Mouse (Mus musculus): ENCODE data around the gene Tex38. TPM values are rescaled to one million over a fixed set of nuclear protein-coding genes. Genes with fewer than 3 reads are reported as not detected.

Tex38 gene
- polyA plus RNA-seq, 1 experiment from 2014 or later: 0.44 TPM

- peak overlapping the region; percentile 63 for H3K27ac ChIP-seq (ENCODE audit: low read depth, low read length)
- H3K36me3 ChIP-seq (ENCODE audit: control insufficient read depth, insufficient read depth): peaks cover 34% of the 10 kb centered on the region
- peak overlapping the region; percentile 32; the same call in 1 of the 2 replicates for H3K4me2 ChIP-seq (replicated peaks; ENCODE audit: low read depth)
- no peak overlapping the region for H3K9ac ChIP-seq (ENCODE audit: low read depth, low read length)
- TF ChIP-seq CTCF (IDR thresholded peaks at IDR 0.05; ENCODE audit: low read depth): no peak; the same call in 1 of the 2 replicates
- H3K9me3 ChIP-seq (ENCODE audit: control insufficient read depth): no peaks in the 10 kb centered on the region
- no peak overlapping the region for H3K4me3 ChIP-seq (ENCODE audit: low read depth, low read length)
- no peaks in the 10 kb centered on the region for H3K27me3 ChIP-seq (replicated peaks; ENCODE audit: control insufficient read depth, insufficient read depth, low read length)
- 32% methylated on average over 11 of the region's 11 CpGs for WGBS
- ATAC-seq: peak; percentile 81
- no peaks in the 10 kb centered on the region for H3K4me1 ChIP-seq (replicated peaks; ENCODE audit: control insufficient read depth, insufficient read depth, low read length)
Measured at GRCm38 (mm10) chr4:115767647-115768467, 13.0 kb downstream of the Tex38 start.

- peaks cover 46% of the 10 kb centered on the region for H3K36me3 ChIP-seq (ENCODE audit: control insufficient read depth, insufficient read depth)
Measured at GRCm38 (mm10) chr4:115764581-115764980, 16.2 kb downstream of the Tex38 start.

GRCm38 (mm10) chr4:115761206-115761605 is 19.6 kb downstream of the Tex38 start:
- H3K27ac ChIP-seq (ENCODE audit: low read depth, low read length): no peak overlapping the region
- H3K4me1 ChIP-seq (replicated peaks; ENCODE audit: control insufficient read depth, insufficient read depth, low read length): no peaks in the 10 kb centered on the region
- ATAC-seq: no peak
- peaks cover 47% of the 10 kb centered on the region for H3K36me3 ChIP-seq (ENCODE audit: control insufficient read depth, insufficient read depth)
- no peak overlapping the region for H3K4me3 ChIP-seq (ENCODE audit: low read depth, low read length)
- H3K4me2 ChIP-seq (replicated peaks; ENCODE audit: low read depth): no peak overlapping the region
- 71% methylated on average over 3 of the region's 3 CpGs for WGBS
- no peak for TF ChIP-seq CTCF (IDR thresholded peaks at IDR 0.05; ENCODE audit: low read depth)
- no peak overlapping the region for H3K9ac ChIP-seq (ENCODE audit: low read depth, low read length)
- H3K9me3 ChIP-seq (ENCODE audit: control insufficient read depth): no peaks in the 10 kb centered on the region
- no peaks in the 10 kb centered on the region for H3K27me3 ChIP-seq (replicated peaks; ENCODE audit: control insufficient read depth, insufficient read depth, low read length)

More at GRCm38 (mm10) chr4:115764581-115764980, 16.2 kb downstream of the Tex38 start:
- H3K4me1 ChIP-seq (replicated peaks; ENCODE audit: control insufficient read depth, insufficient read depth, low read length): no peaks in the 10 kb centered on the region
- H3K4me2 ChIP-seq (replicated peaks; ENCODE audit: low read depth): no peak overlapping the region
- no peak overlapping the region for H3K4me3 ChIP-seq (ENCODE audit: low read depth, low read length)
- H3K27me3 ChIP-seq (replicated peaks; ENCODE audit: control insufficient read depth, insufficient read depth, low read length): no peaks in the 10 kb centered on the region
- TF ChIP-seq CTCF (IDR thresholded peaks at IDR 0.05; ENCODE audit: low read depth): no peak
- H3K27ac ChIP-seq (ENCODE audit: low read depth, low read length): no peak overlapping the region
- H3K9me3 ChIP-seq (ENCODE audit: control insufficient read depth): no peaks in the 10 kb centered on the region
- ATAC-seq: no peak
- H3K9ac ChIP-seq (ENCODE audit: low read depth, low read length): no peak overlapping the region
- 93% methylated on average over 11 of the region's 11 CpGs for WGBS

GRCm38 (mm10) chr4:115754851-115755250 is 26.0 kb downstream of the Tex38 start:
- peaks cover 22% of the 10 kb centered on the region for H3K36me3 ChIP-seq (ENCODE audit: control insufficient read depth, insufficient read depth)
- no peak for ATAC-seq
- WGBS: 90% methylated on average over 1 of the region's 1 CpGs
- H3K9me3 ChIP-seq (ENCODE audit: control insufficient read depth): no peaks in the 10 kb centered on the region
- H3K4me1 ChIP-seq (replicated peaks; ENCODE audit: control insufficient read depth, insufficient read depth, low read length): no peaks in the 10 kb centered on the region
- H3K27ac ChIP-seq (ENCODE audit: low read depth, low read length): no peak overlapping the region
- no peak overlapping the region for H3K9ac ChIP-seq (ENCODE audit: low read depth, low read length)
- TF ChIP-seq CTCF (IDR thresholded peaks at IDR 0.05; ENCODE audit: low read depth): peak; percentile 47
- H3K27me3 ChIP-seq (replicated peaks; ENCODE audit: control insufficient read depth, insufficient read depth, low read length): no peaks in the 10 kb centered on the region
- no peak overlapping the region for H3K4me3 ChIP-seq (ENCODE audit: low read depth, low read length)
- no peak overlapping the region for H3K4me2 ChIP-seq (replicated peaks; ENCODE audit: low read depth)

- no peak overlapping the region for H3K9ac ChIP-seq (ENCODE audit: low read depth, low read length)
- peaks cover 18% of the 10 kb centered on the region for H3K36me3 ChIP-seq (ENCODE audit: control insufficient read depth, insufficient read depth)
- no peak overlapping the region for H3K27ac ChIP-seq (ENCODE audit: low read depth, low read length)
- H3K4me3 ChIP-seq (ENCODE audit: low read depth, low read length): no peak overlapping the region
- no peak for ATAC-seq
- H3K27me3 ChIP-seq (replicated peaks; ENCODE audit: control insufficient read depth, insufficient read depth, low read length): no peaks in the 10 kb centered on the region
- no peak overlapping the region for H3K4me2 ChIP-seq (replicated peaks; ENCODE audit: low read depth)
- 94% methylated on average over 3 of the region's 3 CpGs for WGBS
- no peak for TF ChIP-seq CTCF (IDR thresholded peaks at IDR 0.05; ENCODE audit: low read depth)
- no peaks in the 10 kb centered on the region for H3K4me1 ChIP-seq (replicated peaks; ENCODE audit: control insufficient read depth, insufficient read depth, low read length)
- H3K9me3 ChIP-seq (ENCODE audit: control insufficient read depth): no peaks in the 10 kb centered on the region
Measured at GRCm38 (mm10) chr4:115754101-115754500, 26.7 kb downstream of the Tex38 start.

- Histone ChIP-seq H3K27ac (ENCODE audit: low read depth, low read length) (0 out of 2 replicates have a peak overlapping the region, but pooled peaks have one; percentile 17), H3K4me2 (replicated peaks; ENCODE audit: low read depth) (no peak overlapping the region), H3K4me3 (ENCODE audit: low read depth, low read length) (no peak overlapping the region), H3K4me1 (replicated peaks; ENCODE audit: control insufficient read depth, insufficient read depth, low read length) (no peaks in the 10 kb centered on the region), H3K9ac (ENCODE audit: low read depth, low read length) (no peak overlapping the region), H3K9me3 (ENCODE audit: control insufficient read depth) (no peaks in the 10 kb centered on the region), H3K36me3 (ENCODE audit: control insufficient read depth, insufficient read depth) (peaks cover 34% of the 10 kb centered on the region), H3K27me3 (replicated peaks; ENCODE audit: control insufficient read depth, insufficient read depth, low read length) (no peaks in the 10 kb centered on the region)
- TF ChIP-seq CTCF (IDR thresholded peaks at IDR 0.05; ENCODE audit: low read depth): 0 out of 2 replicates have a peak, but pooled peaks have one; percentile 13
- WGBS: 47% methylated on average over 1 of the region's 1 CpGs
- ATAC-seq: peak; percentile 68
Measured at GRCm38 (mm10) chr4:115749336-115749735, 31.5 kb downstream of the Tex38 start.

Data from intestine, postnatal 0 days (tissue).